ENCODE assay signal across 11 mouse cellular contexts in genomic region chr13:63230955-63231701, GRCm38 (mm10).
A peak's percentile ranks its signal among the peaks of the same experiment; 100 is the strongest.
DNase-seq lines count a peak whose midpoint lies in the region; ATAC-seq and TF ChIP-seq lines count a peak whose summit lies in the region.
"Had no signal": no experiment of that assay in that cellular context is flagged by ENCODE, and none has a peak within 500 bp of the region (broad histone marks: within the 10 kb centered on the region; RNA-seq: fewer than 3 reads in every experiment).

No protein-coding gene starts in this region.

- no peak overlapping the region for H3K9ac ChIP-seq in heart, embryonic 13.5 days
- no peak overlapping the region for H3K9ac ChIP-seq in heart, postnatal 0 days (replicated peaks; ENCODE audit: low read depth, low read length)
- no peak overlapping the region for H3K9ac ChIP-seq in limb, embryonic 13.5 days
- no peak overlapping the region for H3K9ac ChIP-seq in forebrain, embryonic 13.5 days

- CTCF ChIA-PET in Patski (lab: Charles Lee): interaction anchor here (0.7 to 1.9 kb wide), 8 partner anchors 13 to 185 kb away, joined by 3 to 15 read pairs (median 4); no protein-coding TSS in a partner anchor

- no peaks in the 10 kb centered on the region for H3K36me3 ChIP-seq in heart, embryonic 13.5 days
- no peaks in the 10 kb centered on the region for H3K36me3 ChIP-seq in heart, postnatal 0 days (replicated peaks; ENCODE audit: control insufficient read depth, insufficient read depth, low read length)
- 0 out of 2 replicates have a peak, but pooled peaks cover 4% of the 10 kb centered on the region for H3K36me3 ChIP-seq in limb, embryonic 13.5 days
- H3K36me3 ChIP-seq in forebrain, embryonic 13.5 days (ENCODE audit: poor library complexity, severe bottlenecking): no peaks in the 10 kb centered on the region
- H3K36me3 ChIP-seq: midbrain, embryonic 10.5 days had no signal

- peaks cover 38% of the 10 kb centered on the region for H3K4me1 ChIP-seq in heart, embryonic 13.5 days
- H3K4me1 ChIP-seq in heart, postnatal 0 days (ENCODE audit: control insufficient read depth, insufficient read depth): peaks cover 22% of the 10 kb centered on the region
- H3K4me1 ChIP-seq in limb, embryonic 13.5 days: peaks cover 22% of the 10 kb centered on the region
- no peaks in the 10 kb centered on the region for H3K4me1 ChIP-seq in forebrain, embryonic 13.5 days

- no peak overlapping the region for H3K4me3 ChIP-seq in heart, embryonic 13.5 days
- H3K4me3 ChIP-seq in heart, postnatal 0 days (ENCODE audit: low read depth, low read length): no peak overlapping the region
- no peak overlapping the region for H3K4me3 ChIP-seq in limb, embryonic 13.5 days
- no peak overlapping the region for H3K4me3 ChIP-seq in forebrain, embryonic 13.5 days
- H3K4me3 ChIP-seq: left cerebral cortex, adult 2 months; midbrain, embryonic 10.5 days had no signal

- peaks cover 3% of the 10 kb centered on the region; the same call in 1 of the 2 replicates for H3K9me3 ChIP-seq in heart, embryonic 13.5 days
- no peaks in the 10 kb centered on the region for H3K9me3 ChIP-seq in heart, postnatal 0 days (replicated peaks; ENCODE audit: control insufficient read depth, low read length)
- no peaks in the 10 kb centered on the region for H3K9me3 ChIP-seq in limb, embryonic 13.5 days
- no peaks in the 10 kb centered on the region for H3K9me3 ChIP-seq in forebrain, embryonic 13.5 days (replicated peaks)
- H3K9me3 ChIP-seq: midbrain, embryonic 10.5 days had no signal

- in situ Hi-C loops in Patski (cut with MboI; ENCODE audit: low pct_unique_long_range_greater_than_20kb): loop anchor here (5.0 kb wide), 1 partner anchor 44 kb away; no protein-coding TSS in a partner anchor

- intact Hi-C loops in left cerebral cortex, postnatal 4 days (cut with DNase I): no loop called here

- no peak overlapping the region for H3K4me2 ChIP-seq in heart, embryonic 13.5 days
- H3K4me2 ChIP-seq in heart, postnatal 0 days (ENCODE audit: low read depth, low read length): no peak overlapping the region
- no peak overlapping the region for H3K4me2 ChIP-seq in limb, embryonic 13.5 days (replicated peaks)
- no peak overlapping the region for H3K4me2 ChIP-seq in forebrain, embryonic 13.5 days

- peak overlapping the region; percentile 76 for H3K27ac ChIP-seq in heart, embryonic 13.5 days (replicated peaks)
- peak overlapping the region; percentile 79 for H3K27ac ChIP-seq in heart, postnatal 0 days (ENCODE audit: low read depth)
- H3K27ac ChIP-seq in limb, embryonic 13.5 days: peak overlapping the region; percentile 58; the same call in 1 of the 2 replicates
- no peak overlapping the region for H3K27ac ChIP-seq in forebrain, embryonic 13.5 days
- H3K27ac ChIP-seq: left cerebral cortex, adult 2 months had no signal

- H3K27me3 ChIP-seq in heart, embryonic 13.5 days (replicated peaks): no peaks in the 10 kb centered on the region
- no peaks in the 10 kb centered on the region for H3K27me3 ChIP-seq in Patski
- H3K27me3 ChIP-seq in heart, postnatal 0 days (ENCODE audit: control insufficient read depth, insufficient read depth, low read length): no peaks in the 10 kb centered on the region
- H3K27me3 ChIP-seq in limb, embryonic 13.5 days: no peaks in the 10 kb centered on the region
- no peaks in the 10 kb centered on the region for H3K27me3 ChIP-seq in forebrain, embryonic 13.5 days

- TF ChIP-seq EP300 in heart, postnatal 0 days (IDR thresholded peaks at IDR 0.05; ENCODE audit: low read depth): no peak

- TF ChIP-seq CTCF in Patski (IDR thresholded peaks at IDR 0.05): no peak
- no peak for TF ChIP-seq CTCF in heart, postnatal 0 days (IDR thresholded peaks at IDR 0.05; ENCODE audit: low read depth)

- 35% methylated on average over 7 of the region's 7 CpGs for WGBS in heart, embryonic 13.5 days
- WGBS in heart, postnatal 0 days: 35% methylated on average over 7 of the region's 7 CpGs
- 84% methylated on average over 7 of the region's 7 CpGs for WGBS in limb, embryonic 13.5 days
- WGBS in forebrain, embryonic 13.5 days: 80% methylated on average over 7 of the region's 7 CpGs

- ATAC-seq in heart, embryonic 13.5 days (ENCODE audit: extremely low read depth, insufficient number of reproducible peaks, low FRiP score, low TSS enrichment): no peak
- peak; percentile 75 for ATAC-seq in Patski
- ATAC-seq in heart, postnatal 0 days (ENCODE audit: insufficient read depth, low read depth): peak; percentile 45
- ATAC-seq in limb, embryonic 13.5 days (ENCODE audit: low FRiP score, low read depth): peak; percentile 32; the same call in 1 of the 2 replicates
- ATAC-seq in forebrain, embryonic 13.5 days: no peak

- no peak for DNase-seq in heart, postnatal 4 days
- peak; percentile 72 for DNase-seq in Patski (ENCODE audit: low read depth, low spot score)
- DNase-seq in heart, postnatal 0 days (ENCODE audit: low spot score): peak; percentile 43
- DNase-seq in right cerebral cortex, postnatal 14 days: no peak
- DNase-seq in left cerebral cortex, postnatal 4 days: no peak
- DNase-seq: retina, postnatal 1 day had no signal

- POLR2A ChIA-PET in Patski (lab: Charles Lee): interaction anchor here (0.5 to 1.5 kb wide), 8 partner anchors 9 to 50 kb away, joined by 3 to 10 read pairs (median 3); no protein-coding TSS in a partner anchor

Comparison
In these comparisons a context has a peak if more than half of its experiments do, and no peak if none do; other contexts are left out.
1. ATAC-seq: peak in Patski (single experiment), heart, postnatal 0 days (single experiment) and limb, embryonic 13.5 days (single experiment); none in heart, embryonic 13.5 days (single experiment) and forebrain, embryonic 13.5 days (single experiment).
2. DNase-seq: peak in Patski (single experiment) and heart, postnatal 0 days (single experiment); none in heart, postnatal 4 days (single experiment), right cerebral cortex, postnatal 14 days (single experiment) and left cerebral cortex, postnatal 4 days (single experiment).